Mouse (Mus musculus): ENCODE data around the gene Fam71f2.

GRCm38 (mm10) chr6:29303726-29304125 is 24.3 kb downstream of the Fam71f2 start:
- TF ChIP-seq POLR2A (IDR thresholded peaks at IDR 0.05; ENCODE audit: low read depth, low read length) = no peak
- no peak for TF ChIP-seq CTCF (conservative IDR thresholded peaks at IDR 0.05; ENCODE audit: insufficient read depth, insufficient read length, low read depth, low read length)
